Mouse (Mus musculus) lung, adult 2 months (tissue): Measurements from ENCODE around the gene Gtf2h4.

ENCODE experiments used
- CTCF ChIP-seq: fragments of 200-500 bp; IDR thresholded peaks from 2 replicates; pipeline ENCODE4 v1.5.1; 2011; ENCODE audit warnings: mild to moderate bottlenecking, low read length, control low read depth; ENCODE audit not compliant: insufficient read depth
- POLR2A ChIP-seq: fragments of 200-500 bp; IDR thresholded peaks from 2 replicates; pipeline ENCODE4 v1.6.1; 2011; ENCODE audit warnings: low read depth, mild to moderate bottlenecking, control low read depth, low read length, borderline replicate concordance; ENCODE audit errors: extremely low read depth

DNA sequence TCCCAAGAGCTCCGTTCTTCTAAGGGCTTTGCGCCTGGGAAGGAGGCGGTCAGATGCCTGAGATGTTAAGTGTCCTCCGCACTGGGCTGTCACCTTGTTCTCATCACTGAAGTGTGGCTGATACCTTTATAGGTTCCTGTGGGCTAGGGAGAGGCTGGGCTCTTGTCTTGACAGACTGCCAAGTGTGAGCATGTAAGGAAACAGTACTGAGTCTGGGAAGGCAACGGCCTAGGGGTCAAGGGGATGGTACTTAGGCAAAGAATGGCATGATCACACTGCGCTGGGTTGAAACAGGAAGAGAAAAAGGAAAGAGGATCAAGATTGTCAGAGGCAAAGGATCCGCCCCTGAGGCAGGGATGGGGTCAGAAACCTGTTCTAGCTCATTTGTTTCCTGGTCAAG is 47.0 kb downstream of the Gtf2h4 start, which contains the start of gene Gm9573:
- TF ChIP-seq POLR2A (no peak), CTCF (no peak)
